Mouse (Mus musculus) heart, postnatal 0 days (tissue): ENCODE measurements around the gene Gbx2. TPM values are rescaled to one million over a fixed set of nuclear protein-coding genes. Genes with fewer than 3 reads are reported as not detected.
A peak's percentile ranks its signal among the peaks of the same experiment; 100 is the strongest.

ENCODE experiments used
- ATAC-seq: fragments of 200-750 bp; cut with Nextera tagmentation; 2 replicates; pipeline ENCODE4 v1.8.0; 2017; ENCODE audit warnings: low read depth, moderate number of reproducible peaks, moderate library complexity; ENCODE audit not compliant: insufficient read depth
- DNase-seq: peaks from one replicate; pipeline ENCODE4 v3.0.0-alpha.2; 2016; ENCODE audit warnings: low spot score
- H3K27ac ChIP-seq: fragments of 300-500 bp; sonication (generic); 2 replicates; pipeline ENCODE4 v1.5.1; 2014; ENCODE audit warnings: low read depth, mild to moderate bottlenecking
- H3K27me3 ChIP-seq: fragments of 300-500 bp; sonication (generic); 2 replicates; pipeline ENCODE4 v1.6.1; 2014; ENCODE audit warnings: low read length, mixed read lengths; ENCODE audit not compliant: control insufficient read depth, insufficient read depth
- H3K36me3 ChIP-seq: fragments of 300-500 bp; sonication (generic); replicated peaks from 2 replicates; pipeline ENCODE4 v1.6.1; 2014; ENCODE audit warnings: low read length, mixed read lengths; ENCODE audit not compliant: control insufficient read depth, insufficient read depth
- H3K4me1 ChIP-seq: fragments of 300-500 bp; sonication (generic); 2 replicates; pipeline ENCODE4 v1.6.1; 2014; ENCODE audit warnings: antibody characterized with exemption; ENCODE audit not compliant: control insufficient read depth, insufficient read depth
- H3K4me2 ChIP-seq: fragments of 300-500 bp; sonication (generic); 2 replicates; pipeline ENCODE4 v1.6.1; 2014; ENCODE audit warnings: low read depth, mild to moderate bottlenecking, low read length, moderate library complexity
- H3K4me3 ChIP-seq: fragments of 300-500 bp; sonication (generic); 2 replicates; pipeline ENCODE4 v1.5.1; 2014; ENCODE audit warnings: low read depth, low read length
- H3K9ac ChIP-seq: fragments of 300-500 bp; sonication (generic); replicated peaks from 2 replicates; pipeline ENCODE4 v1.6.1; 2014; ENCODE audit warnings: low read depth, low read length, mixed read lengths
- H3K9me3 ChIP-seq: fragments of 300-500 bp; sonication (generic); replicated peaks from 2 replicates; pipeline ENCODE4 v1.6.1; 2016; ENCODE audit warnings: low read length; ENCODE audit not compliant: control insufficient read depth
- CTCF ChIP-seq: IDR thresholded peaks from 2 replicates; pipeline ENCODE4 v1.5.1; 2016; ENCODE audit warnings: antibody characterized with exemption, control low read depth, low read depth
- EP300 ChIP-seq: IDR thresholded peaks from 2 replicates; pipeline ENCODE4 v1.6.1; 2016; ENCODE audit warnings: antibody characterized with exemption, low read depth
- WGBS: fragments of 180-500 bp; shearing (Covaris S2); extraction: QIAGEN DNeasy Blood & Tissue Kit; methylation state at CpG from one replicate; pipeline ENCODE4 v1.1.7; 2014; 5-methylcytosine and 5-hydroxymethylcytosine counted together
- polyA plus RNA-seq: library from polyadenylated mRNA; unstranded; fragments of >200 nt; fragmentation: Nextera tagmentation; extraction: Ambion mirVana; gene quantifications from 2 replicates; pipeline ENCODE4 v1.2.1, GENCODE M21; 2015
- total RNA-seq: library from RNA; depleted of rRNA; stranded (reverse); fragments of >200 nt; gene quantifications from 2 replicates; pipeline ENCODE4 v1.2.3, GENCODE M21; 2014; ENCODE audit warnings: low replicate concordance

Gbx2 gene
- total and polyA plus RNA-seq, 2 experiments from 2014 or later = not detected

- H3K9ac ChIP-seq = no peak overlapping the region
- ATAC-seq = no peak
- 3% methylated on average over 10 of the region's 10 CpGs for WGBS
- H3K4me1 ChIP-seq = no peaks in the 10 kb centered on the region
- no peak for TF ChIP-seq CTCF
- TF ChIP-seq EP300 = no peak
- H3K36me3 ChIP-seq = no peaks in the 10 kb centered on the region
- no peaks in the 10 kb centered on the region for H3K9me3 ChIP-seq
- peaks cover 95% of the 10 kb centered on the region for H3K27me3 ChIP-seq
- no peak overlapping the region for H3K4me3 ChIP-seq
- H3K27ac ChIP-seq = no peak overlapping the region
- DNase-seq = no peak
- H3K4me2 ChIP-seq = no peak overlapping the region
Observed at GRCm38 (mm10) chr1:89921806-89922205, 9.2 kb downstream of the Gbx2 start.

GRCm38 (mm10) chr1:89919206-89919605 is 11.8 kb downstream of the Gbx2 start:
- H3K36me3 ChIP-seq = no peaks in the 10 kb centered on the region
- no peak overlapping the region for H3K9ac ChIP-seq
- no peaks in the 10 kb centered on the region for H3K9me3 ChIP-seq
- no peaks in the 10 kb centered on the region for H3K4me1 ChIP-seq
- ATAC-seq (no peak), DNase-seq (no peak)
- TF ChIP-seq EP300 (no peak), CTCF (no peak)
- H3K27ac ChIP-seq = no peak overlapping the region
- H3K4me2 ChIP-seq = no peak overlapping the region
- 79% methylated on average over 6 of the region's 6 CpGs for WGBS
- peaks cover 69% of the 10 kb centered on the region for H3K27me3 ChIP-seq
- no peak overlapping the region for H3K4me3 ChIP-seq

GRCm38 (mm10) chr1:89918111-89918510 is 12.9 kb downstream of the Gbx2 start:
- H3K4me2 ChIP-seq = no peak overlapping the region
- 21% methylated on average over 18 of the region's 18 CpGs for WGBS
- peaks cover 58% of the 10 kb centered on the region for H3K27me3 ChIP-seq
- H3K27ac ChIP-seq = no peak overlapping the region
- H3K4me1 ChIP-seq = no peaks in the 10 kb centered on the region
- no peak for DNase-seq
- no peaks in the 10 kb centered on the region for H3K36me3 ChIP-seq
- no peak overlapping the region for H3K4me3 ChIP-seq
- H3K9me3 ChIP-seq = no peaks in the 10 kb centered on the region
- no peak for TF ChIP-seq CTCF
- no peak for TF ChIP-seq EP300
- no peak for ATAC-seq
- H3K9ac ChIP-seq = no peak overlapping the region

GRCm38 (mm10) chr1:89913611-89914010 is 17.4 kb downstream of the Gbx2 start:
- no peak overlapping the region for H3K9ac ChIP-seq
- H3K27me3 ChIP-seq = peaks cover 13% of the 10 kb centered on the region
- DNase-seq = no peak
- H3K4me3 ChIP-seq = no peak overlapping the region
- H3K9me3 ChIP-seq = no peaks in the 10 kb centered on the region
- ATAC-seq = no peak
- H3K36me3 ChIP-seq = no peaks in the 10 kb centered on the region
- TF ChIP-seq EP300 (no peak), CTCF (no peak)
- 69% methylated on average over 4 of the region's 4 CpGs for WGBS
- no peaks in the 10 kb centered on the region for H3K4me1 ChIP-seq
- no peak overlapping the region for H3K27ac ChIP-seq
- no peak overlapping the region for H3K4me2 ChIP-seq

- no peak for TF ChIP-seq CTCF
- no peak for TF ChIP-seq EP300
- Histone ChIP-seq H3K4me3 (no peak overlapping the region), H3K9ac (no peak overlapping the region), H3K4me1 (no peaks in the 10 kb centered on the region), H3K36me3 (no peaks in the 10 kb centered on the region), H3K4me2 (no peak overlapping the region), H3K27me3 (peaks cover 3% of the 10 kb centered on the region; the same call in 1 of the 2 replicates), H3K27ac (no peak overlapping the region), H3K9me3 (no peaks in the 10 kb centered on the region)
- DNase-seq = no peak
- WGBS = 53% methylated on average over 5 of the region's 5 CpGs
- 0 out of 2 replicates have a peak, but pooled peaks have one; percentile 17 for ATAC-seq
Observed at GRCm38 (mm10) chr1:89912392-89912791, 18.6 kb downstream of the Gbx2 start.

GRCm38 (mm10) chr1:89909796-89910195 is 21.2 kb downstream of the Gbx2 start:
- Histone ChIP-seq H3K27me3 (no peaks in the 10 kb centered on the region), H3K4me1 (no peaks in the 10 kb centered on the region), H3K9me3 (0 out of 2 replicates have a peak, but pooled peaks cover 4% of the 10 kb centered on the region), H3K4me2 (no peak overlapping the region), H3K36me3 (no peaks in the 10 kb centered on the region), H3K4me3 (no peak overlapping the region), H3K27ac (no peak overlapping the region), H3K9ac (no peak overlapping the region)
- WGBS = 83% methylated on average over 8 of the region's 8 CpGs
- no peak for ATAC-seq
- DNase-seq = no peak
- no peak for TF ChIP-seq EP300
- no peak for TF ChIP-seq CTCF
